In the genomic region with DNA sequence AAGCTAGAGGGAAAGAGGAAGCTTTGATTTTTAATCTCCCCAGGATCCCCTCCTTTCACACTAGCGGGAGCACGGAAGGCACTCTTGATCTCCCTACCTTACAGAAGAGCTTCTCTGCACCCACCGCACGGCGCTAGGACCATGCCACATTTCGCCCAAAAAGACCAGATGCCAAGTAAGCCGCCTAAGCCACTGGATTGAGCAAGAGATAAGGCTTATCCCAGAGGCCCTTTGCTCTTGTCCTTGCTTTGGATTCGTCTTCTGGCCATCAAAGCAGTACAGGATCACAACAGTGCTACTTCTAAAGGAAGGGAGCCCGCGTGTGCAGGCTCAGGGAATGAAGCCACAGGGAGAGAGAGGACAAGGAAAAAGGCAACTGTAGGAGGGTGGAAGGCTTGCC, we compare ENCODE assay signal across 1 mouse cellular context.
TF ChIP-seq lines count a peak whose summit lies in the region.

No protein-coding gene starts in this region.

TF ChIP-seq in MEL, 35 proteins besides CTCF, POLR2A, EP300 and RAD21:
- no peak for TF ChIP-seq TAL1 (IDR thresholded peaks at IDR 0.05; ENCODE audit: low read length)
- TF ChIP-seq TBP (IDR thresholded peaks at IDR 0.05; ENCODE audit: low read depth, low read length): peak; percentile 79; the same call in 1 of the 2 replicates
TF ChIP-seq in MEL: peak in this region for 1.
